Mouse (Mus musculus): ENCODE results near the gene Cda. TPM values are rescaled to one million over a fixed set of nuclear protein-coding genes. Genes with fewer than 3 reads are reported as not detected.
A peak's percentile ranks its signal among the peaks of the same experiment; 100 is the strongest.

The Cda gene
- total RNA-seq, 2 experiments from 2014 or later = 0.56 to 1.2 TPM

DNA sequence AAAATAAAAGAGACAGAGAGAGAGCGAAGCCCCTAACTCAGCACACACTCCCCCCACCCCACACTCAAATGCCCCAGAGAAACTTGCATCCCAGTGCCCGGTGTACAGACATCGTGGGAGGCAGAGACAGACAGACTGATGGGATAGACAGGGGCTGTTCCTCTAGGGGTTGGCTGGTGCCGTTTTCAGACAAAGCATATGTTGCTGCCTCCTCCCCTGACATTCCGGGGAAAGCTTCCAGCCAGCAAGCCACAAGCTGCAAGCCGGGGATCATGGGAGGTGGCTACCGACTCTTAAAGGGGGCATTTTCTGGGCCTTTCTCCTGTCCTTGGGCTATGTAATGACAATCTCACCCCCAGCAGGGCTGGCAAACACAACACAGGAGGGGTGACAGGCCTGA is 25.9 kb upstream of the Cda start:
- TF ChIP-seq CTCF (IDR thresholded peaks at IDR 0.05) = no peak
- DNase-seq = no peak
- intact Hi-C loops (cut with DNase I) = no loop called here
- no peak overlapping the region for H3K4me3 ChIP-seq
- no peak overlapping the region for H3K27ac ChIP-seq

DNA sequence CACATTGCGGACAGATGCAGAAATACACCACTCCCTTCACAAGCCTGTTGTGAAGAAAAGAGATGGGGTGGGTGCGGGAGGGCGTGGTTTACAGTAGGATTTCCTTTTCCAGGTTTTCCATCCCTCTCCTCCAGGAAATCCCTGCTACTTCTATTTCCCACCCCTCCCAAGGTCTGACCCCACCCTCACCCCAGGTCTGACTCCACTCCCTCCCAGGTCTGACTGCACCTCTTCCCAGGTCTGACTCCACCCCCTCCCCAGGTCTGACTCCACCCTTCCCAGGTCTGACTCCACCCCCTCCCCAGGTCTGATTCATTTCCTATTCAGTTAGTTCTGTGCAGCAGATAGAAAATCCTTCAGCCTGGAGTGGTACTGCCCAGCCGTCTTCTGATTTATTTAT is 16.0 kb upstream of the Cda start:
- no peak overlapping the region for H3K27ac ChIP-seq
- DNase-seq = no peak
- intact Hi-C loops (cut with DNase I) = no loop called here

DNA sequence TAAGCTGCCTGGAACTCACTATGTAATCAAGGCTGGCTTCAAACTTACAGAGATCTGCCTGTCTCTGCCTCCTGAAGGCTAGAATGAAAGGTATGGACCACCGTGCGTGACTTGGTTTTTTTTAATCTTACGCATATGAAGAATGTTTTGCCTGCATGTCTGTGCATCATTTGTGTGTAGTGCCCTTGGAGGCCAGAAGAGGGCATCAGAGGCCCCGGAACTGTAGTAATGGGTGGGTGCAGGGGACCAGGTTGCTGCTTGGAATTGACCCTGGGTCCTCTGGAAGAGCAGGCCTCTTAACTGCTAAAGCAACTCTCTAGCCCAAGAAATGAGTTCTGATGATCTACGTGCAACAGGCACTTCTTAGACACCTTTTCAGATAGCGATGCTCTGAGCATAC is 14.7 kb upstream of the Cda start:
- DNase-seq = no peak
- peak; percentile 32; the same call in 1 of the 2 replicates for TF ChIP-seq CTCF (IDR thresholded peaks at IDR 0.05)
- no peak overlapping the region for H3K4me3 ChIP-seq
- intact Hi-C loops (cut with DNase I) = no loop called here
- no peak overlapping the region for H3K27ac ChIP-seq

More for the DNA sequence above, 16.0 kb upstream of the Cda start:
- no peak overlapping the region for H3K4me3 ChIP-seq
- TF ChIP-seq CTCF (IDR thresholded peaks at IDR 0.05) = no peak

DNA sequence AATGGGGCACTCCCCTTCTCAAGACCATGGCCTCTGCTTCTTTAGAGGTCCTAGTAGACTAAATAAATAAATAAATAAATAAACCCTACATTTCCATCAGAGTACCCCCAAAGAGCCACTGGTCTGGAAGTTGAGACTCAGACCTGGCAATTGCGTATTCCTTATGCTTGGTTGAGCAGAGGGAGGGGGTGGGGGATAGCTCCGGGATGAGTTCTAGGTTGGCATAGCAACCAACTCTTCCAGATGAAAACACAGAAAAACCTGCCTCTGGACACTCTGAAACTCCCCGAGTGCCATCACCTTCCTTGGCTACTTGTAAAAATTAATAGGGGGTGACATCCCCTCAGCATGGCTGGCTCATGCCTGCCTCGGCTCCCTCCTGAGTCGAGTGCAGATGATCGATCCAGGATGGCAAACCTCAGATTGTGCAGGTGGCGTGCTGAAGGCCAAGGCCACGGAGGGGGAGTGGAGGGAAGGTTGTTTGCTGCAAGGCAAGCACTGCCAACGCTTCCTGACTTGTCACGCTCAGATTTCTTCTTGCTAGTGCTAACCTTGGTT is 12.4 kb upstream of the Cda start:
- intact Hi-C loops (cut with DNase I) = no loop called here
- no peak for DNase-seq
- no peak overlapping the region for H3K27ac ChIP-seq
- no peak overlapping the region for H3K4me3 ChIP-seq
- no peak for TF ChIP-seq CTCF (IDR thresholded peaks at IDR 0.05)

DNA sequence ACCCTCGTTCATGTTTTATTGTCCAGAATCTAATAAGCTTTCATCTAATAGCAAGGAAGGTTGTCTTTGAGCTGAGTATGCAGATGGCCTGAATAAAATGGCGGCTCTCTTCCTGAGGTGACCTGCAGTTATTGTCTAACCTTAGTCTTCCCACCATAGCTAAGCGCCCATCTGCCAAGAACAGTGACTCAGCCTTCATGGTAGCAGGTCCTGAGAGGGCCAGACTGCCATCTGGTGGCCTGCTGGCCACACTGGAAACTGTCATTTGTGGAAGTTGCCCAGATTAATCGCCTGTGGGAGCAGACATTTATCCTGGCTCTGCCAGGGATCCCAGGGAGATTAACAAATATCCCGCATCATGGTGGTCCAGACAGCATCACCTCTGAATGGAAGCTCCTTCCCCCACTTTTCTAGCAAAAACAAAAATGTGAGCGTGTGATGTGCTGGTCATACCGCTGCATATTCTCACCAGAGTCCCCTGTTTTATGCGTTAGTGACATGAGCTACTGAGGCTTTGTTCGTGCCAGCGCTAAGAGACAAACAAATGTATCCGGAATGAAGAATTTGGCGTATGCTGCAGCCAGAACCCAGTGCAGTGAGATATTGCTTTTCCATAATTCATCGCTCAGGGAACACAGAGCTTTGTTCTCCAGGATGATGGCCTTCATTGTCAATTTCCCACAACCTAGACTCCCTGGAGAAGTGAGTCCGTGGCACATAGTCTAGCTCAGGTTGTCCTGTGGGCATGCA is 11.5 kb upstream of the Cda start:
- intact Hi-C loops (cut with DNase I) = loop anchor here (2.0 to 5.0 kb wide), 3 partner anchors 48 to 60 kb away; no protein-coding TSS in a partner anchor
- peak; percentile 89 for TF ChIP-seq CTCF (IDR thresholded peaks at IDR 0.05)
- Histone ChIP-seq H3K27ac (peak overlapping the region; percentile 72), H3K4me3 (no peak overlapping the region)
- DNase-seq = peak; percentile 86

DNA sequence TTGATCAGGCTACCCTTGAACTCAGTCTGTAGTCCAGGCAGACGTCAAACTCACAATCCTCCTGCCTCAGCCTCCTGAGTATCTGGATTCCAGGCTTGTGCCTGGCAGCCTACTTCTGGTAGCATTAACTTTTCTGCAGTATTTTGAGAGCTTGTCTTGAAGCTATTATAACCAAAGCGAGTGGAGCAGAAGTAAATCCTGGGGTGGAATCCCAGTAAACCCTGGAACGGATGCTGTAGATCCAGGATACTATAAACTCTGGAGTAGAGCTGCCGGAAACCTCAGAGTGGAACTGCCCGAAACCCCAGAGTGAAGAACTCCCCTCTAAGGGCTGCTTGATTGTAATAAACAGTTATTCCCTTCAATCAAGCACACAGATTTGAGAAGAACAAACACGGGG is 9.7 kb upstream of the Cda start:
- Histone ChIP-seq H3K27ac (no peak overlapping the region), H3K4me3 (no peak overlapping the region)
- no peak for DNase-seq
- intact Hi-C loops (cut with DNase I) = loop anchor here (5.0 kb wide), 1 partner anchor 50 kb away; no protein-coding TSS in a partner anchor
- no peak for TF ChIP-seq CTCF (IDR thresholded peaks at IDR 0.05)

DNA sequence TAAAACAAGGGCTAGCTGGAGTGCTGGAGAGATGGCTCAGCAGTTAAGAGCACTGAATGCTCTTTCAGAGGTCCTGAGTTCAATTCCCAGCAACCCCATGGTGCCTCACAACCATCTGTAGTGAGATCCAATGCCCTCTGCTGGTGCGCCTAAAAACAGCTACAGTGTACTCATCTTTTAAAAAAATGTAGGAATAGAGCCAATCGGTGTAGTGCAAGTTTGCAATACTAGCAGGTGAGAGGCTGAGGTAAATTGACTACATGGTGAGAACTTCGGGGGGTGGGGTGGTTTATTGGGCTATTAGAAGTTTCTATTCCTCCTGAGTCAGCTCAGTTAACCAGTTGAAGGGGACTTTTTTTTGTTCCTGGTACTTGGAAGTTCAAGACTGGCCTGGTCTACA is 7.3 kb upstream of the Cda start:
- H3K27ac ChIP-seq = no peak overlapping the region
- TF ChIP-seq CTCF (IDR thresholded peaks at IDR 0.05) = no peak
- H3K4me3 ChIP-seq = no peak overlapping the region
- DNase-seq = no peak
- intact Hi-C loops (cut with DNase I) = loop anchor here (5.0 kb wide), 1 partner anchor 52 kb away; no protein-coding TSS in a partner anchor

DNA sequence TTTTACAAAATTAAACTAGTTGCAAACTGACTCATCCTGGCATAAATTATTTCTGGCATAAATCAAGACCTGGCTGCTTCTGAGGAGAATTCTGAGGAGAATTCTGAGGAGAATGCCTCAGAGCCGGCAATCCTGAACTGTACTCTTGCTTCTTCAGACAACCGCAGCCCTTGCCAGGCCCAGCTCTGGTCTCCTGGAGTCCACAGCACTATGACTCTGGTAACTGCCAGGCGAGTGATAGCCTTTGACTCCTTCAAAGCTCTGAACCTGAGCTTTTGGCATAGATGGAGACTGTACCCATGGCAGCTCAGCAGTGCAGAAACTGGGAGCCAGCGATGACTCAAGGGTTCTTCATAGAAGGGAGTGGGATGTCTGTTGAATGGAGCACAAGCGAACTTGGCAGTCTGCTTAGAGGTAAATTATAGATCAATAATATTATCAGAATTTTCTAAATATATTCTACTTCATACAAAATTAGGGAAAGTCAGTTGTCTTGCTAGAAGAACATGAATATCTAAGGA is 3.3 kb upstream of the Cda start:
- no peak for TF ChIP-seq CTCF (IDR thresholded peaks at IDR 0.05)
- intact Hi-C loops (cut with DNase I) = no loop called here
- Histone ChIP-seq H3K4me3 (no peak overlapping the region), H3K27ac (no peak overlapping the region)
- DNase-seq = no peak

DNA sequence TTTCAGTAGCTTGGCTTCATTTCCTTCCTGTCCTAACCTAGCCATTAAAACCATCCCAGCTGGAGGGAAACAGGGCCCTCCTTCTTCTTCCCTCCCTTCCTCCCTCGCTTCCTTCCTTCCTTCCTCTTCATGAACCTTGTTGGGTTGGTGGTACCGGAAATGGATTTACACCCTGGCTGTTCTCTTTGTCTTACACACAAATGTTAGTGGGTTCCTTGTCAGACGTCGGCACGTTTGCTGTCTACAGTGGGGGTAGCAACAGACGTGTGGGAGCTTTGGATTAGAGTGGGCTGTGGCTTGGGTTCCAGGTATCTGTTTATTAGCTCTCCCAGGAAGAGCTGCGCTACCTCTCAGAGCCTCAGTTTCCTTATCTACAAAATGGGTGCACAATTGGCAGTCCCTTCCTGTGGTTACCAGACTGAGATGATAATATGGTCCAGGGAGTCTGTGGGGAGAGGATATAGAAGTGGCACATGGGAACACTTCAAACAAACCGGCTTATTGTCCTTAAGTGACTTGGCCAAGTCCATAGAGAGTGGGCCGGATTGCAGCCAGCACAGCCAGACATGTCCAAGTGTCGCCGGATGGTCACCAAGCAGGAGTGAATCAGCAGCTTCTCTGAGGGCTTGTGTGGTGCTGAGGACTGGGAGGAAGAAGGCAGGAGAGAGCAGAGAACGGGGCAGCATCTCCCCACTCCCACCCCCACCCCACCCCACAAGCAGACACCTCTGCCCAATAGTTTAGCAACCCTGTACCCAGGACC is 887 bp upstream of the Cda start:
- no peak for TF ChIP-seq CTCF (IDR thresholded peaks at IDR 0.05)
- peak overlapping the region; percentile 71 for H3K4me3 ChIP-seq
- no peak for DNase-seq
- intact Hi-C loops (cut with DNase I) = no loop called here
- H3K27ac ChIP-seq = peak overlapping the region; percentile 75

DNA sequence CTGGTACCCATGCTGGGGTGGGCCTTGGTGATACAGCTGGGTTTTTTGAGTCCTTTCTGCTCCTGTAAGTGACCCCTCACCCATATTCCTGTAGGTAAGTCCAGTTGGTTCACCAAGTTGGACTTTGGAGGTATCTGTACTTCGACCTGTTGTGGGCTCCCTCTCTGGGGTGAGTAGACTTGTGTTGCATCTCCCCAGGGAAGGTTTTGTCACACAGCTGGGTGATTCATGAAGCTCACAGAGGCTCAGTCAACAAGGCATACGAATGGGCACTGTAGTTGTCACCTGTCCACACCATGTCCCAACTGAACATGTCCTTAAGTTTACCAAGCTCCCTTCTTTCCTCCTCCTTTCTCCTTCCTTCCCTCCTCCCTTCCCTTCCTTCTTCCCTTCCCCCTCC is 1.2 kb downstream of the Cda start:
- intact Hi-C loops (cut with DNase I) = no loop called here
- TF ChIP-seq CTCF (IDR thresholded peaks at IDR 0.05) = no peak
- no peak overlapping the region for H3K27ac ChIP-seq
- DNase-seq = no peak
- H3K4me3 ChIP-seq = no peak overlapping the region

DNA sequence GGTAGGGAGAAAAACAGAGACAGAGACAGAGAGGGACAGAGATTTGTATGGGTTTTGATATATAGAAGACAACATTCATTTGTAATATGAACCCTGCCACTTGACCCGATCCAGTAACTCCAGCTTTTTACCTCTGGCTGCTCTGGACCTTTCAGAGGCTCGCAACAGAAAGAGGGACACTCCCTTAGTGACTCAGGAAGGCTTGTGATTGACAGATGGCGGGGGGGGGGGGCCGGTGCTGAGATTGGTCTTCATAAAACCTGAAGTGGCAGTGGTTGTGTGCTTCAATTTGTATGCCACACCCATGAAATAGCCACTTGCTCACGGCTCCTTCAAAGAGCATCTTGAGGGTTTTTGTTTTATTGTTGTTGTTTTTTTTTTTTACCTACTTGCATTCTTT is 4.3 kb downstream of the Cda start:
- intact Hi-C loops (cut with DNase I) = no loop called here
- no peak for DNase-seq
- no peak for TF ChIP-seq CTCF (IDR thresholded peaks at IDR 0.05)

DNA sequence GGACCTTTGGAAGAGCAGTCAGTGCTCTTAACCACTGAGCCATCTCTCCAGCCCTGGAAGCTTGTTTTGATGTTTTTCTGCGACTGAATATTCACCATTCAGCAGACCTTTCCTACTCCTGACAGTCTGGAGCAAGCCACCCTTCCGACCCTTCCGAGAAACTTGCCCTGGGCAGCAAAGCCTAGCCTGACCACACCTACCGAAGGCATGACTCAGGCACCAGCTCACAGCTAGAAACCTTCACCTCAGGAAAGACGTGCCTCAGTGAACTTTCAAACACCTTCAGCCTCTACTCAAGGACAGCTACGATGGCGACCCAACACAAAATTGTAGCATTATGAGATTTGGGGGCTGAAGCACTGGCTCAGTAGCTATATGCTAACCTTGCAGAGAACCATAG is 4.9 kb downstream of the Cda start:
- DNase-seq = no peak
- no peak overlapping the region for H3K4me3 ChIP-seq
- no peak overlapping the region for H3K27ac ChIP-seq
- intact Hi-C loops (cut with DNase I) = no loop called here
- no peak for TF ChIP-seq CTCF (IDR thresholded peaks at IDR 0.05)

More for the DNA sequence above, 4.3 kb downstream of the Cda start:
- H3K27ac ChIP-seq = no peak overlapping the region
- H3K4me3 ChIP-seq = no peak overlapping the region

DNA sequence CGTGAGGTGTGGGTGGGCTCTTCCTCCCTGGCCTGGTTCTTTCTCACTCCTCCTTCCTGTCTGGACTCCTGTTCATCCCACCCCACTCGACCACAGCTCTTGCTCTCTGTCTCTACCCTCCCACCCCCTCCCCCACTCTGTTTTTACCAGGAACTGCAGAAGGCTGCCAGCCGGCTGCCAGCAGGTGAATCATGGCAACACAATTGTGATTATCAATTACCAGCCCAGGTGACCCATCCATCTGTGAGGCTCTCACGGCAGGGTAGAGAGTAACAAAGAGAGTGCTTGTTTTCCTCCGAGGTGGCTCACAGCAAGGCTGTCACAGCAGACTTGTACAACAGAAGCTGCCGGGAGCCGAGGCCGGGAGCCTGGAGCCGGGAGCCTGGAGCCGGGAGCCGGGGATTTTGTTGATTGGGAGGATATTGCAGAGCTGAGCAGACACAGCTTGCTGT is 6.4 kb downstream of the Cda start:
- no peak for DNase-seq
- no peak overlapping the region for H3K4me3 ChIP-seq
- no peak for TF ChIP-seq CTCF (IDR thresholded peaks at IDR 0.05)
- no peak overlapping the region for H3K27ac ChIP-seq
- intact Hi-C loops (cut with DNase I) = no loop called here
